Mouse (Mus musculus) brain, adult 2 months (tissue): ENCODE measurements at regions not wholly inside any gene's neighbourhood (a gene's known extent, or its start where the extent isn't known, plus 50 kb on each side); places are given as distances from the start of the nearest gene placed in this dataset.

Experiments
- DNase-seq: peaks from one replicate; pipeline ENCODE4 v3.0.0; 2011; ENCODE audit warnings: low read depth, low spot score

GRCm38 (mm10) chr14:105632335-105632734 lies 264.3 kb downstream of the Spry2 start:
- DNase-seq, result peak; percentile 69

- peak; percentile 64 for DNase-seq
These were observed 265.0 kb downstream of the Spry2 start for GRCm38 (mm10) chr14:105631681-105632031.

GRCm38 (mm10) chr14:105630867-105631680 lies 265.5 kb downstream of the Spry2 start:
- DNase-seq, result peak; percentile 94

GRCm38 (mm10) chr14:105630444-105630843 lies 266.2 kb downstream of the Spry2 start:
- DNase-seq, result peak; percentile 50

- DNase-seq, result peak; percentile 57
These were observed 267.9 kb downstream of the Spry2 start for GRCm38 (mm10) chr14:105628673-105629072.

- DNase-seq, result no peak
These were observed 272.2 kb downstream of the Spry2 start for GRCm38 (mm10) chr14:105624387-105624786.

- no peak for DNase-seq
These were observed 274.5 kb downstream of the Spry2 start for GRCm38 (mm10) chr14:105622166-105622565.

GRCm38 (mm10) chr14:105621124-105621523 lies 275.5 kb downstream of the Spry2 start:
- DNase-seq, result peak; percentile 72

GRCm38 (mm10) chr14:105619449-105619848 lies 277.2 kb downstream of the Spry2 start:
- DNase-seq, result no peak

- DNase-seq, result no peak
These were observed 280.9 kb downstream of the Spry2 start for GRCm38 (mm10) chr14:105615766-105616165.

GRCm38 (mm10) chr14:105612794-105613193 lies 283.8 kb downstream of the Spry2 start:
- DNase-seq, result no peak

GRCm38 (mm10) chr14:105608804-105609203 lies 287.8 kb downstream of the Spry2 start:
- DNase-seq, result no peak

GRCm38 (mm10) chr14:105606551-105606950 lies 290.1 kb downstream of the Spry2 start:
- peak; percentile 44 for DNase-seq

- no peak for DNase-seq
These were observed 292.2 kb downstream of the Spry2 start for GRCm38 (mm10) chr14:105604451-105604850.

GRCm38 (mm10) chr14:105603047-105603461 lies 293.6 kb downstream of the Spry2 start:
- DNase-seq, result peak; percentile 86

- DNase-seq, result peak; percentile 59
These were observed 296.8 kb downstream of the Spry2 start for GRCm38 (mm10) chr14:105599550-105600453.

- peak; percentile 84 for DNase-seq
These were observed 306.9 kb downstream of the Spry2 start for GRCm38 (mm10) chr14:105589751-105590150.

GRCm38 (mm10) chr14:105589261-105589660 lies 307.4 kb downstream of the Spry2 start:
- peak; percentile 37 for DNase-seq

GRCm38 (mm10) chr14:105588391-105589163 lies 308.0 kb downstream of the Spry2 start:
- DNase-seq, result peak; percentile 92

- DNase-seq, result no peak
These were observed 308.6 kb downstream of the Spry2 start for GRCm38 (mm10) chr14:105588029-105588390.

GRCm38 (mm10) chr14:105584632-105585031 lies 312.0 kb downstream of the Spry2 start:
- no peak for DNase-seq

- DNase-seq, result no peak
These were observed 313.1 kb downstream of the Spry2 start for GRCm38 (mm10) chr14:105583497-105583896.
